Mouse (Mus musculus) erythroid progenitor cell, adult 5-6 weeks (primary cell): ENCODE results near the gene Wnk1. TPM values are rescaled to one million over a fixed set of nuclear protein-coding genes. Genes with fewer than 3 reads are reported as not detected.

ENCODE experiments used
- ATAC-seq: replicated peaks from 2 replicates; pipeline ENCODE4 v1.8.0; 2016; ENCODE audit warnings: moderate number of reproducible peaks, mild to moderate bottlenecking, moderate TSS enrichment, inconsistent platforms; ENCODE audit not compliant: poor library complexity, low FRiP score, severe bottlenecking
- total RNA-seq, 2 experiments: library from RNA; stranded (forward) in 1 of 2; stranded (reverse) in 1 of 2; fragments of 150-400 nt in 1 of 2; fragments of 186-747, 209-891 nt in 1 of 2; gene quantifications; 2 replicates each; pipeline versions ENCODE4 v1.2.3 to v1.2.4; 2015 to 2017; ENCODE audit warnings: low replicate concordance in 2 of 2

Wnk1 gene
- total RNA-seq, 2 experiments from 2014 or later = 745 to 1,049 TPM

GRCm38 (mm10) chr6:119915710-119916109 lies 122.8 kb downstream of the Wnk1 start:
- ATAC-seq = no peak

- ATAC-seq = no peak
Observed at GRCm38 (mm10) chr6:119912046-119912445, 126.4 kb downstream of the Wnk1 start.

GRCm38 (mm10) chr6:119905461-119905860 lies 133.0 kb downstream of the Wnk1 start:
- no peak for ATAC-seq

- ATAC-seq = no peak
Observed at GRCm38 (mm10) chr6:119903081-119903789, 135.2 kb downstream of the Wnk1 start.

- peak; percentile 90 for ATAC-seq
Observed at GRCm38 (mm10) chr6:119902204-119903080, 136.0 kb downstream of the Wnk1 start, which contains the start of gene Rad52. Rad52 (plus strand) TSS chr6:119902698.

GRCm38 (mm10) chr6:119892711-119893110 lies 145.8 kb downstream of the Wnk1 start:
- no peak for ATAC-seq

GRCm38 (mm10) chr6:119883151-119883550 lies 155.3 kb downstream of the Wnk1 start:
- no peak for ATAC-seq

Other genes with a start within 250 kb of the Wnk1 start
- gene Erc1, start 190.5 kb downstream of the Wnk1 start, total RNA-seq (2015; ENCODE audit: low replicate concordance) = 16.6 and 21.8 TPM in 2 replicates
- 16.9 and 29.1 TPM in 2 replicates for gene Erc1, start 190.5 kb downstream of the Wnk1 start, total RNA-seq (2017; ENCODE audit: low replicate concordance)
- gene Rad52, start 136.0 kb downstream of the Wnk1 start, total RNA-seq (2015; ENCODE audit: low replicate concordance) = 10.1 and 19.1 TPM in 2 replicates
- gene Rad52, start 136.0 kb downstream of the Wnk1 start, total RNA-seq (2017; ENCODE audit: low replicate concordance) = 7.0 and 7.3 TPM in 2 replicates
- gene Ninj2, start 54.7 kb upstream of the Wnk1 start, total RNA-seq (2015; ENCODE audit: low replicate concordance) = 3.6 TPM in 1 of 2 replicates, not detected in the other
- not detected in 2 replicates for gene Ninj2, start 54.7 kb upstream of the Wnk1 start, total RNA-seq (2017; ENCODE audit: low replicate concordance)